Mouse (Mus musculus): Measurements from ENCODE around the gene Mtfr1l.

Gene Mtfr1l

DNA sequence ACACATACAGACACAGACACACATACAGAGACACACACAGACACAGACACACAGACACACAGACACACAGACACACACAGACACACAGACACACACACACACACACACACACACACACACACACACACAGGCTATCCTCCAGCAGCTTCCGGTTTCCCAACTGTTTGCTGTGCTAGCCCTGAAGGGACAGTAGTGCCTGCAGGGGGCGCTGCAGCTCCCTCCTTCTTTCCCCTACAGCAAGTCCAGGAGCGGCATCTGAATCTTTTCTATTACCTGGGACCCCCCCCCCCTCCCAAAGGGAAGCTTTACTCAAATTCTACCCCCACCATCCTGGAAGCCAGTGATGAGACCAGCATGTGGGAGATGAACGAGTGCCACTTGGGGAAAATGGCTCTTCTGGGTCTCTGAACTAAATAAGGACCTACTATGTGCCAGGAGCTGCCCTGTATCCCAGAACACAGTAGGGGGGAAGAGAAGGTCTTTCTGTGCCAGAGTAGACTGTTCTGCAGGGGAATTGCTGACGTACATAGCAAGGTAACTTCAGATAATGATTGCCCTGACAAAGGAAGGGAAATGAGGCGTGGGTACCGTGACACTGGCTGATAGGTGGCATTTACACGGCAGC lies 20.9 kb upstream of the Mtfr1l start:
- DNase-seq = peak; percentile 54 to 62

DNA sequence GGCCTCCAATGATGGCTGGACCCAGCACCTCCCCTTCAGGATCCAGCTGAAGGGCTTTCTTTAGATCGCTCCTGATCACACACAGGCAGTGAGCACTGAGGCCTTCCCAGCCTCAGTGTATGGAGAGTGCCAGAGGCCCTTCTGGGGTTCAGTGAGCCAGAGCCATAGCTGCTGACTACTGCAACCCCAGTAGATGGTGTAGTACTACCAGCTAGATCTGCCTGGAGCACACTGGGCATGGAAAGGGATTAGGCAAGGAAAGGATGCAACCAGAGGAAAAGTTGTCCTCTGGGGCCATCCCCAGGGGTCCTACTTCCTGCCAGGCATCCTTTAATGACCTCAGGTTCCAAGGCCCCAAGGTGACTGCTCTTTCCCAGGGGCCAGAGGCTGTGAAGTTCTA lies 18.4 kb upstream of the Mtfr1l start:
- DNase-seq = no peak

DNA sequence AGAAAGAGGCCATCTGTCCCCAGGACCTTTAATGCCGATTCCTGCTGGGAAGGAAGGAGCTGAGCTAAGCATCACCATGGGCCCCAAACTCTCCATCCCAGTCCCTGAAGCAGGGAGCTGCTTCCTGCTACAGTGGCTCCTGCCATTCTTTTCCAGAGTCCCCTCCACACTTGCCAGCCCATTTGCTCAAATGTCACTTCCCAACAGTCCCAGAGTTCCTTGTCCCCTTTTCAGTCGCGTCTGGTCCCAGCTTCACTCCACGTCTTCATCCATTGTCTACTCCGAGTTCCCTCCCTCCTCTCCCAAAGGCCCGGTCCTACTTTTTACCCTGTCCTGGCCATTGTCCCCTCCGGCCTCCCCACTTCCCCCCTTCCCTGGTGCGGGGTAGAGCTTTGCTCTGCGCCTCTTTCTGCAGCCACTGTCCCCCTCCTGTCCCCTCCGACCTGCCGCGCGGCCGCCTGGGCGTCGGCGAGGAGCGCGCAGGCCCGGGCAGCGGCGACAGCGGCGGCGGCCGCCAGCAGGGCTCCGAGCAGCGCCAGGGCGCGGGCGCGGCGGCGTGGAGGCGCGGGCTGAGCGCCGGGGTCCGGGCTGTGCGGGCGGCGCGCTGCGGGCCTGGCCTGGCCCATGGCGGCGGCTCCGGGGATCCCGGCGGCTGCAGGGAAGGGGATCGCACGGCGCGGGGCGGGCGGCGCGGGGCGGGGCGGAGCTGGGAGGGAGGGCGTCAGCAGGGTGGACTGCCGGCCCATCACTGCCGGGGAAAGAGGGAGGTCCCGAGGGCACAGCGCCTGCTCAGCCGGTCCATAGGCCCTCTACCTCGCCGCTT lies 16.5 kb upstream of the Mtfr1l start, which contains the start of gene Selenon:
Gene Selenon (minus strand): TSS at position 673 of the 823 bp plus-strand sequence.
- DNase-seq = peak; percentile 79

- no peak for DNase-seq
These were observed 14.7 kb upstream of the Mtfr1l start for GRCm38 (mm10) chr4:134549899-134550298.

GRCm38 (mm10) chr4:134548169-134548938 lies 13.2 kb upstream of the Mtfr1l start:
- DNase-seq = peak in 1 of 2 experiments; percentile 54

- peak; percentile 64 to 70 for DNase-seq
These were observed 11.9 kb upstream of the Mtfr1l start for GRCm38 (mm10) chr4:134546814-134547705.

- peak; percentile 91 to 96 for DNase-seq
These were observed 8.1 kb upstream of the Mtfr1l start for GRCm38 (mm10) chr4:134543261-134543660.

- no peak for DNase-seq
These were observed 7.5 kb upstream of the Mtfr1l start for GRCm38 (mm10) chr4:134542726-134543125.

DNA sequence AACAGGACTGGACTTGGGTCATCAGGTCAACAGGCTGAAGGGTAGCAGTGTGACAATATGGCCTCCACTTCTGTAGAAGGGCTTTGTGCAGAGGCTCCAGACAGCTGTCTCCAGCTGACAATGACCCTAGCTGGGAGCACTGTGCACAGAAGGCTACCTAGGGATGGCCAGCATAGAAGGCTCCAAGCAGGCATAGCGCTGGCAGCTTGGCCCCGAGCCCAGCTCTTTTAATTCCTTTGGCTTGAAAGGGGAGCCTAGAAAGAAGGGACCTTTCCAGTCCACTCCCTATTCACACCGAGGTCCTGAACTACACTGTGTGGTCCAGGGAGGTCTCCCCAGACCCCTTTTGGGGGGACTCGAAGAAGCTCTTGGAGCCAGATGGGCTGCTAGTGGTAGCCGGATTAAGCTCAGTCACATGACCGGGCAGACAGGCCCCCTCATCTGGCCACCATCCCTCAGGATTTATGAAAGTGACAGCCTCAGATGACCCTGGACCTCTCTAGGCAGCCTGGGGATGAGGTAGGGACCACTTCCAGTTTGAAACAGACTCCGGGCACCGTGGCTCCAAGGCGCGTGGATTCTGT lies 3.9 kb upstream of the Mtfr1l start:
- DNase-seq = no peak

- no peak for DNase-seq
These were observed 582 bp upstream of the Mtfr1l start for GRCm38 (mm10) chr4:134535787-134536151.

DNA sequence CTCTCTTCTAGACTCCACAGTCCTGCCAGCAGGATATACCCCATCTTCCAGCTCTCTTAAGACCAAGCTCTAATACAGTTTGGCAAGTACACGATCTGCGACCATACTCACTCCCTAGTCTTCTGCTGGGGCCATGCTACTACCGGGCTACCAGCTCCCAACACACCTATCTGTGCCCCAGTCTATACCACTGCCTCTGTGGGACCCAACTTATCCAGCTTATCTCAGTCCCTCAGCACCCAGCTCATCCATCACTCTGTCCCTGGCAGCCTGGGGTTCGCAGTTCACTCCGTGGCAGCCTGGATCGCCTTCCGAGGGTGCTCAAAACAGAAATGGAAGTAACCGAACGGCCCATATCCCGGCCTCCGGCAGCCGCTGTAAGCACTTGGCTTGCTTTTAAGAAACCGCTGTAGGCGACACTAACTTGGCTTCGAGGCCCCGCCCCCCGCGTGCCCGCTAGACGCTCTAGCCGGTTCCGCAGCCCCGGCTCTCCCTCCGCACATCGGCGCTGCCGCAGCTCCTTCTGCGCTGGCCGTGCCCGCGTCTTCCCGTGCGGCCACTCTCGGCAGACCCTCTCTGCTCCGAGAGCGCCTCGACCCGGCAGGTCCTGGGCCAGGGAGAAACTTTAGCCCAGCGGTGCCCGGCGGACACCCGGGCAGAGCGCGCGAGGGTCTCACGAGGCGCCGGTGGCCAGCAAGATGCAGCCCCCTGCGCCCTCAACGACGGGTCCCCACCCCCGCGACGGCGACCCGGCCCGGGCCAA lies 882 bp downstream of the Mtfr1l start:
- peak; percentile 60 to 66 for DNase-seq

- no peak for DNase-seq
These were observed 1.8 kb downstream of the Mtfr1l start for GRCm38 (mm10) chr4:134533421-134533820.

GRCm38 (mm10) chr4:134532928-134533327 lies 2.3 kb downstream of the Mtfr1l start:
- no peak for DNase-seq

DNA sequence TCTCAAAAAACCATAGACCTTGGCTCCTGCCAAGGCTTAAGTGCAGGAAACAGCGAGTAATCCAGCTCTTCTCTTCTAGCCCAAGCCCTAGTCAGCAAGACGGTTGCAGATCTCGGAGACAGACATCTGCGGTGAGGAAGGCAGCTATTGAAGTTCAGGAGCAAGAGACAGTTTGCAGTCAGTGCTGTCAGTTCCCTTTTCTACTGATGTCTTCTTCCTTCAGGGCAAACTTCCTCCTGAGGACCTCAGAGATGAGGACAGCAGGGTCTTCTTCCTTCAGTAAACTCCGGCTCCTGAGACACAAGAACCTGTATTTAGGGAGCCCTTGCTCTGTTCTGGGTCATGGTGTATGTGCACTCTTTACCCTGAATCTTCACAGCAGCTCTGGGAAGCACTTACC lies 9.0 kb downstream of the Mtfr1l start:
- DNase-seq = no peak

- no peak for DNase-seq
These were observed 9.4 kb downstream of the Mtfr1l start for GRCm38 (mm10) chr4:134525806-134526205.

DNA sequence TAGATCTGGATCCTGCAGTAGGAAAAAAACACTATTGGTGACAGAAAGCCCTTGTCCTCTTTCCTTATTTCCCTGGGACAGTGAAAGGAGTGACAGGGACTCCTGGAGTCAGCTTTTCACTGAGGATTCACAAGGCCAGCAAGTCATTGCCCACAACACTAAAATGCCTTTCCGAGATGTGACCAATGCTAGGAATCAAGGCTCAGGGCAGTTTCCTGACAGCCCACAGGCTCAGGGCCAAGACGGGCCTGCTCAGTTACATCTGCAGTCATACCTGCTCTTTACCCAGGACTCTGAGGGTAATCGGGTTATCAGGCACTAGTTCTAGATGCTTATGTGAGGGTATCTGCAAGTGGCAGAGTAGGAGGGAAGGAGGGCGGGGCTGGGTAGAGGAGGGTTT lies 11.7 kb downstream of the Mtfr1l start:
- no peak for DNase-seq

GRCm38 (mm10) chr4:134519281-134519680 lies 15.9 kb downstream of the Mtfr1l start:
- no peak for DNase-seq

- DNase-seq = no peak
These were observed 16.6 kb downstream of the Mtfr1l start for GRCm38 (mm10) chr4:134518541-134518940.

DNA sequence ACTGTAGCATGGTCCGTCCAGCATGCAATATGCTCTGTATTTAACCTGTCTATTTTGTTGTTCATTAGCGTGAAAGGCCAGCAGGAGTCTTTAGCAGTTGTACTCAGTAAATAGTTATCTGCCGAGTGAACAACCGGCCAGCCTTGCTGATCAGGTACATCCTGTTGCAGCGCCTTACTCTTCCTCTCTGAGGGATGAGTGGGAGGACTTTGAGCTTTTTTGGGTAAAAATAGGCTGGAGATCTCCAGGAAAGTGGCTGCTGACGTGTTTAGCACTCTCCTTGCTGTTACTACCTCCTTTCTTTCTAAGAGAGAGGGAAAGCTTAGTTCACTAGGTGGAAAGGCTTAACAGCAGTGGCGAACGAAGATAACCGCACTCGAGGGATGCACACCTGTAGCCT lies 17.5 kb downstream of the Mtfr1l start:
- DNase-seq = no peak

GRCm38 (mm10) chr4:134516981-134517380 lies 18.2 kb downstream of the Mtfr1l start:
- peak in 1 of 2 experiments; percentile 53 for DNase-seq

- DNase-seq = no peak
These were observed 19.6 kb downstream of the Mtfr1l start for GRCm38 (mm10) chr4:134515614-134516013.
